In the genomic region with DNA sequence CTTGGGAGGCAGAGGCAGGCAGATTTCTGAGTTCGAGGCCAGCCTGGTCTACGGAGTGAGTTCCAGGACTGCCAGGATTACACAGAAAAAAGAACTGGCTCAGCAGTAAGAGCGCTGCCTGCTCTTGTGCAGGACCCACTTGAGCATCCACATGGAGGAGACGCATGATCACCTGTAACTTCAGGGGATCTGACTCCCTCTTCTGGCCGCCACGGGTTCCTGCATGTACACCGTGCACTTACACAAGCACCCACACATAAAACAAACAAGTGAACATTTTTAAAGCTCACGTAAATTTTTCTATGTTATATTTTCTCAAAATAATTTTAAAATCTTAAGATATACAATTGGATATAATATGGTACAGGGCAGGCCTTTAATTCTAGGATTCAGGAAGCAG, we compare ENCODE assay signal across 13 mouse cellular contexts. TPM values are rescaled to one million over a fixed set of nuclear protein-coding genes. Genes with fewer than 3 reads are reported as not detected.
A peak's percentile ranks its signal among the peaks of the same experiment; 100 is the strongest.
DNase-seq lines count a peak whose midpoint lies in the region; ATAC-seq and TF ChIP-seq lines count a peak whose summit lies in the region.
"Had no signal": no experiment of that assay in that cellular context is flagged by ENCODE, and none has a peak within 500 bp of the region (broad histone marks: within the 10 kb centered on the region; RNA-seq: fewer than 3 reads in every experiment).

No protein-coding gene starts in this region.

- H3K36me3 ChIP-seq in kidney, postnatal 0 days (ENCODE audit: insufficient read depth, low read length) = no peaks in the 10 kb centered on the region
- H3K36me3 ChIP-seq in kidney, embryonic 14.5 days (ENCODE audit: control insufficient read depth, insufficient read depth, low read length) = no peaks in the 10 kb centered on the region
- H3K36me3 ChIP-seq in G1E (replicated peaks) = no peaks in the 10 kb centered on the region
- H3K36me3 ChIP-seq: limb, embryonic 15.5 days had no signal

- H3K9ac ChIP-seq in kidney, postnatal 0 days (ENCODE audit: low read depth, low read length) = no peak overlapping the region
- no peak overlapping the region for H3K9ac ChIP-seq in kidney, embryonic 14.5 days (ENCODE audit: low read depth, low read length)
- H3K9ac ChIP-seq: limb, embryonic 15.5 days had no signal

- H3K27ac ChIP-seq in kidney, postnatal 0 days = no peak overlapping the region
- H3K27ac ChIP-seq in kidney, embryonic 14.5 days (ENCODE audit: low read depth, low read length) = no peak overlapping the region
- H3K27ac ChIP-seq: limb, embryonic 15.5 days had no signal

- H3K4me2 ChIP-seq in kidney, postnatal 0 days (ENCODE audit: low read length) = no peak overlapping the region
- no peak overlapping the region for H3K4me2 ChIP-seq in kidney, embryonic 14.5 days (replicated peaks; ENCODE audit: low read depth, low read length)
- H3K4me2 ChIP-seq: limb, embryonic 15.5 days had no signal

- ATAC-seq in kidney, postnatal 0 days (replicated peaks; ENCODE audit: low FRiP score, low read depth) = no peak
- ATAC-seq in kidney, embryonic 14.5 days (ENCODE audit: low FRiP score, low TSS enrichment) = no peak
- no peak for ATAC-seq in G1E (ENCODE audit: extremely low read depth, insufficient number of reproducible peaks, low FRiP score, poor library complexity, severe bottlenecking)
- ATAC-seq in megakaryocyte progenitor cell, adult 5-6 weeks (replicated peaks; ENCODE audit: poor library complexity) = peak; percentile 49

- peak; percentile 22; the same call in 1 of the 2 replicates for TF ChIP-seq CTCF in kidney, postnatal 0 days (IDR thresholded peaks at IDR 0.05; ENCODE audit: low read depth)
- 0 out of 2 replicates have a peak, but pooled peaks have one; percentile 26 for TF ChIP-seq CTCF in G1E (IDR thresholded peaks at IDR 0.05; ENCODE audit: low read depth, low read length)

- H3K4me1 ChIP-seq in kidney, postnatal 0 days (replicated peaks; ENCODE audit: insufficient read depth, low read length) = no peaks in the 10 kb centered on the region
- H3K4me1 ChIP-seq in kidney, embryonic 14.5 days (ENCODE audit: control insufficient read depth, insufficient read depth, low read length) = no peaks in the 10 kb centered on the region
- H3K4me1 ChIP-seq in G1E (ENCODE audit: insufficient read depth, low read depth, low read length) = peaks cover 22% of the 10 kb centered on the region
- H3K4me1 ChIP-seq: limb, embryonic 15.5 days had no signal

- WGBS in kidney, postnatal 0 days = 89% methylated on average over 8 of the region's 8 CpGs
- 92% methylated on average over 8 of the region's 8 CpGs for WGBS in kidney, embryonic 14.5 days

- H3K4me3 ChIP-seq in kidney, postnatal 0 days (replicated peaks; ENCODE audit: low read depth, low read length) = no peak overlapping the region
- H3K4me3 ChIP-seq in kidney, embryonic 14.5 days (ENCODE audit: low read length) = no peak overlapping the region
- no peak overlapping the region for H3K4me3 ChIP-seq in G1E (ENCODE audit: low read depth, low read length)
- H3K4me3 ChIP-seq: limb, embryonic 15.5 days had no signal

- no peaks in the 10 kb centered on the region for H3K27me3 ChIP-seq in kidney, postnatal 0 days (ENCODE audit: insufficient read depth, low read length)
- no peaks in the 10 kb centered on the region for H3K27me3 ChIP-seq in kidney, embryonic 14.5 days (ENCODE audit: control insufficient read depth, insufficient read depth, low read length)
- H3K27me3 ChIP-seq in G1E (ENCODE audit: insufficient read depth, low read length) = peaks cover 3% of the 10 kb centered on the region; the same call in 1 of the 2 replicates
- H3K27me3 ChIP-seq: limb, embryonic 15.5 days had no signal

- no peak for DNase-seq in kidney, postnatal 0 days (ENCODE audit: low spot score)
- DNase-seq in 416B (ENCODE audit: low read depth) = peak; percentile 69
- no peak for DNase-seq in G1E (ENCODE audit: low spot score)
- DNase-seq in left cerebral cortex, adult 9 months (ENCODE audit: low spot score in 2 of 2) = no peak
- DNase-seq in left cerebral cortex, adult 18-20 months (ENCODE audit: low spot score in 2 of 2) = no peak
- no peak for DNase-seq in testis, postnatal 10 days (ENCODE audit: low spot score)
- DNase-seq: embryo, embryonic 11 days; heart, adult 11 months had no signal

- H3K9me3 ChIP-seq in kidney, postnatal 0 days (replicated peaks; ENCODE audit: low read length) = no peaks in the 10 kb centered on the region
- H3K9me3 ChIP-seq in kidney, embryonic 14.5 days (ENCODE audit: control insufficient read depth, low read length) = no peaks in the 10 kb centered on the region
- H3K9me3 ChIP-seq in G1E (replicated peaks) = no peaks in the 10 kb centered on the region
- H3K9me3 ChIP-seq: limb, embryonic 15.5 days had no signal

RNA-seq across cellular contexts. Expression of a gene that starts 3.2 kb away (rescaled TPM):
- 3.6 TPM in 2 replicates for polyA plus RNA-seq in kidney, postnatal 0 days (2015; fragmentation: Nextera tagmentation; extraction: Ambion mirVana)
- 1.3 and 2.7 TPM in 2 replicates for polyA plus RNA-seq in kidney, embryonic 14.5 days (2014; fragmentation: Nextera tagmentation; extraction: Ambion mirVana)
- total RNA-seq in G1E (2014; fragmentation: Nextera tagmentation) (26.6 and 26.8 TPM in 2 replicates), G1E (2017) (7.0 and 7.2 TPM in 2 replicates)
- 0.43 and 0.51 TPM in 2 replicates for polyA plus RNA-seq in G1E (2012)
- total RNA-seq in megakaryocyte progenitor cell, adult 5-6 weeks (2015) = 23.6 and 23.7 TPM in 2 replicates
- total RNA-seq in megakaryocyte progenitor cell, adult 5-6 weeks (2017) = 15.0 and 16.7 TPM in 2 replicates
- 1 to 10 TPM; 1.2 to 1.7 TPM for total RNA-seq in left cerebral cortex, adult 18-20 months (2021)

RNA-seq across cellular contexts. Expression of a gene that starts 4.4 kb away (rescaled TPM):
- not detected in 2 replicates for polyA plus RNA-seq in kidney, postnatal 0 days (2015; fragmentation: Nextera tagmentation; extraction: Ambion mirVana)
- not detected in 2 replicates for polyA plus RNA-seq in kidney, embryonic 14.5 days (2014; fragmentation: Nextera tagmentation; extraction: Ambion mirVana)
- total RNA-seq in G1E (2014; fragmentation: Nextera tagmentation) = not detected in 2 replicates
- 0.05 and 0.06 TPM in 2 replicates for total RNA-seq in G1E (2017)
- 0.04 and 0.09 TPM in 2 replicates for polyA plus RNA-seq in G1E (2012)
- 9.5 and 10.8 TPM in 2 replicates for total RNA-seq in megakaryocyte progenitor cell, adult 5-6 weeks (2015)
- 4.2 and 6.7 TPM in 2 replicates for total RNA-seq in megakaryocyte progenitor cell, adult 5-6 weeks (2017)
- not detected for total RNA-seq in left cerebral cortex, adult 18-20 months (2021)
- total RNA-seq: layer of hippocampus, adult 8-10 months had no signal

RNA-seq across cellular contexts. Expression of a gene that starts 20.7 kb away (rescaled TPM):
- not detected in 2 replicates for polyA plus RNA-seq in kidney, postnatal 0 days (2015; fragmentation: Nextera tagmentation; extraction: Ambion mirVana)
- not detected in 2 replicates for polyA plus RNA-seq in kidney, embryonic 14.5 days (2014; fragmentation: Nextera tagmentation; extraction: Ambion mirVana)
- total RNA-seq in G1E (2014; fragmentation: Nextera tagmentation) = not detected in 2 replicates
- total RNA-seq in G1E (2017) = not detected in 2 replicates
- polyA plus RNA-seq in G1E (2012) = not detected in 2 replicates
- not detected in 2 replicates for total RNA-seq in megakaryocyte progenitor cell, adult 5-6 weeks (2015)
- total RNA-seq in megakaryocyte progenitor cell, adult 5-6 weeks (2017) = not detected in 2 replicates
- not detected for total RNA-seq in left cerebral cortex, adult 18-20 months (2021)
- total RNA-seq: layer of hippocampus, adult 8-10 months had no signal
- polyA plus RNA-seq: forebrain, embryonic 11.5 days; limb, embryonic 15.5 days had no signal

RNA-seq across cellular contexts. Expression of a gene that starts 51.9 kb away (rescaled TPM):
- polyA plus RNA-seq in kidney, postnatal 0 days (2015; fragmentation: Nextera tagmentation; extraction: Ambion mirVana) = not detected in 2 replicates
- polyA plus RNA-seq in kidney, embryonic 14.5 days (2014; fragmentation: Nextera tagmentation; extraction: Ambion mirVana) = not detected in 2 replicates
- not detected in 2 replicates for total RNA-seq in G1E (2014; fragmentation: Nextera tagmentation)
- not detected in 2 replicates for total RNA-seq in G1E (2017)
- polyA plus RNA-seq in G1E (2012) = not detected in 2 replicates
- not detected in 2 replicates for total RNA-seq in megakaryocyte progenitor cell, adult 5-6 weeks (2015)
- not detected in 2 replicates for total RNA-seq in megakaryocyte progenitor cell, adult 5-6 weeks (2017)
- not detected for total RNA-seq in left cerebral cortex, adult 18-20 months (2021)
- total RNA-seq: layer of hippocampus, adult 8-10 months had no signal
- polyA plus RNA-seq: forebrain, embryonic 11.5 days had no signal

Comparison
In these comparisons a context has a peak if more than half of its experiments do, and no peak if none do; other contexts are left out.
1. RNA of a gene that starts 4.4 kb away (total RNA-seq): 4.2 to 10.8 TPM in megakaryocyte progenitor cell, adult 5-6 weeks; 0.05 to 0.06 TPM in G1E and not detected in left cerebral cortex, adult 18-20 months; every median in the first group is over 4 times any median in the second.